Mouse (Mus musculus) cerebellum, adult 11 months (tissue): ENCODE results near the gene Abhd2.
"Not testable (repeated sequence)": the region's sequence is repeated elsewhere in the genome, so short reads cannot be mapped to it uniquely, and the experiment has no call there.

Experiments used
- DNase-seq: peaks from one replicate; pipeline ENCODE4 v3.0.0; 2022

Gene Abhd2

GRCm38 (mm10) chr7:79267690-79268388 is 5.2 kb upstream of the Abhd2 start:
- DNase-seq, result no peak

GRCm38 (mm10) chr7:79268897-79269296 is 4.1 kb upstream of the Abhd2 start:
- DNase-seq, result no peak

- no peak for DNase-seq
These were observed 3.6 kb upstream of the Abhd2 start for GRCm38 (mm10) chr7:79269411-79269810.

GRCm38 (mm10) chr7:79269866-79270265 is 3.1 kb upstream of the Abhd2 start:
- DNase-seq, result no peak

GRCm38 (mm10) chr7:79270961-79271387 is 2.0 kb upstream of the Abhd2 start:
- DNase-seq, result no peak

DNA sequence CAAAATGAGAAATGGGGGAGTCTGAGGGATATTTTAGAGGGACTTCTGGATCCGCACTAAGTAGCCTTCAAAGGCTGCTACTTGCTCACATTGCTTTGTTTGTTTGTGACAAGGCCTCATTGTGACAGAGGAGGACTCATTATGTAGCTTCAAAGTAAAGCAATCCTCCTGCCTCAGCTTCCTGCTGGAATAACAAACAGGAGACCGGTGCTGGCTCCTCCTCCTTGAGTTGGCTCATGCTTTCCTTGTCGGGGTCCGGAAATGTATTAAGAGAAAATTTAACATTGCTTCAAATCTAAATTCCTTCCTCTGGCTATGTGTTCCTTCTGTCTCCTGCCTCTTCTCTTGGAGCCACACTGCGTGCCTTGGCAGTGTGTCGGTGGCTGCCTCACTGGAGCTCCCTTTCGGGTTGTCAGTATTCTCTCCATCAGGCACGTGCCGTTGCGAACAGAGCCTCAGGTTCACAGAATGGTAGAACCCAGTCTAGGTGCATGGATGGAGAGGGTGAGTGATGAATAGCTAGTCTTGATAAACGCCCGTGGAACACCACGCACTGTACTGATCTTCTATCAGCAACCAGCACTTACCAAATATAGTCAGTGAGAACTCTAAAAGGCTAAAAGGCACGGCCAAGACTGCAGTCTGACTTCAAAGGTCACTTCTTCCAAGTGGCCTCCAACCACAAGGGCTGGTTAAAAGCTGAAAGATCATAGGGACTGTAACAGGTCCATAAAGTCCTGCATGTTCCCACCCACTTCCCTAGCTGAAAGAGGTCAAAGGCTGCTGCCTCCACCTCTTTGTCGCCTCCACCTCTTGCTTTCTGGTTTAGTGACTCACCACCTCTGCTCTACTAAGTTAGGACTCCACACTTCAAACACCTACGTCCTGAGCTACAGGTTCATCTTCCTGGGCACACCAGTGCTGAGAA is 874 bp upstream of the Abhd2 start:
- no peak for DNase-seq

DNA sequence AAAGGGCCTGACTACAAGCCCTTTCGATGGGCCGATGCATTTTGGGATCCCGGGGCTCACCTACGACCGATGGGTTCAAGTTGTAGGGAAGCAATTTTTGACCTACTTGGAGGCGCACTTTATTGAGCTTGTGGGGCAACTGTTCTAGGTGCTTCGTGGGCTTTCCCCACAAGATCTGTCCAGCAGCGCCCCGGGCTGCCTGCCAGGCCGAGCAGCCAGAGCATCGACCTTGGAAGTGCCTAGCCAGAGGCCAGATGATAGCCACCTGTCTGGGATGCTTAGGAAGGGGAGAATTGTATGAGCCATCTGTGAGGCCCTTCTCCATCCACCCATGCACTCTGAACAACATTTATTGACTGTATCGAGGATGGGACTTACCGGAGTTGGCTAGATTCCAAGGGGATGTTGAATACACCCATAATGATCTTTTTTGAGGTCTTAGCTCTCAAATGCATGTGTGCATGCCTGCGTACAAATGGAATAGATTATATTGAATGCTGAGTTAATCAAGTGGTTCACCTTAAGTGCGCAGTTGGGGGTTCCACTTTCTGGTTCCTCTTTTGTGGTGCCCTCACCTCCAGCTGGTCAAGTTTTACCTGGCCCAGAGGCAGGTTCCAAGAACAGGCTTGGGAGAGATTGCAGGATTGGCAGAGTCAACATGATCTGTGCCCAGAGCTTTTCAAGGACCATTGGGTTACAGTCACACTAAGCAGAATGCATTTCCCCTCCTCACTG is 906 bp downstream of the Abhd2 start:
- DNase-seq, result peak; percentile 57

- no peak for DNase-seq
These were observed 1.5 kb downstream of the Abhd2 start for GRCm38 (mm10) chr7:79274473-79275010.

- DNase-seq, result no peak
These were observed 2.3 kb downstream of the Abhd2 start for GRCm38 (mm10) chr7:79275345-79275744.

- no peak for DNase-seq
These were observed 5.4 kb downstream of the Abhd2 start for GRCm38 (mm10) chr7:79278432-79278831.

DNA sequence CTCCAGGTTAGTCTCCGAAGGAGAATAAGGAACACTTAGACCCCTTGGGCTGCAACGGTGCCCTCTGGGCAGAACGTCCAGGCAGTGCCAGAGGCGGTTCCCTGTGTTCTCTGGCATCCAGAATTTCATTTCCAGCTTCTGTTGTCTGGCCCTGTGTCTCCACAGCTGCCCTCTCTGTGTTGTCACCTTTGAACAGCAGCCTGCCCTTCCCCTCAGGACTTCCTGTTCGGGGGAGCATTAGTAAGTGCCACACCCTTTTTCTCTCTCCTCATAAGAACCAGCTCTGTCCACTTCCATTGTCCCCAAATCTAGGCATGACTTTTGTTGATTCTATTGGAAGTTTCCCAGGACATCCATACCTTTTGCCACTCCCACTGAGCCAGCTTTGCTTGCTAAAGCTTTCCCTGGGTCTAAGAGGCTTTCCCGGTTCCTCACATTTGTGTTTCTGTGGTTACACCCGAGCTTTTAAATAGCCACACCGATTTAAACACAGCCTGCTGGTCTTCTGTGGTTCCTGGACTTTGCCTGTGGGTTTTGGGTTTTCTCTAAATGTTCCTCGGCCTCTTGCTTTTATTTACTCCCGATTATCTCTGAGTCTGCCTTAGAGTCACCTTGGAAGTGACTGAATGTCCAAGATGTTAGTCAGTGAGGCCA is 6.5 kb downstream of the Abhd2 start:
- DNase-seq, result no peak

DNA sequence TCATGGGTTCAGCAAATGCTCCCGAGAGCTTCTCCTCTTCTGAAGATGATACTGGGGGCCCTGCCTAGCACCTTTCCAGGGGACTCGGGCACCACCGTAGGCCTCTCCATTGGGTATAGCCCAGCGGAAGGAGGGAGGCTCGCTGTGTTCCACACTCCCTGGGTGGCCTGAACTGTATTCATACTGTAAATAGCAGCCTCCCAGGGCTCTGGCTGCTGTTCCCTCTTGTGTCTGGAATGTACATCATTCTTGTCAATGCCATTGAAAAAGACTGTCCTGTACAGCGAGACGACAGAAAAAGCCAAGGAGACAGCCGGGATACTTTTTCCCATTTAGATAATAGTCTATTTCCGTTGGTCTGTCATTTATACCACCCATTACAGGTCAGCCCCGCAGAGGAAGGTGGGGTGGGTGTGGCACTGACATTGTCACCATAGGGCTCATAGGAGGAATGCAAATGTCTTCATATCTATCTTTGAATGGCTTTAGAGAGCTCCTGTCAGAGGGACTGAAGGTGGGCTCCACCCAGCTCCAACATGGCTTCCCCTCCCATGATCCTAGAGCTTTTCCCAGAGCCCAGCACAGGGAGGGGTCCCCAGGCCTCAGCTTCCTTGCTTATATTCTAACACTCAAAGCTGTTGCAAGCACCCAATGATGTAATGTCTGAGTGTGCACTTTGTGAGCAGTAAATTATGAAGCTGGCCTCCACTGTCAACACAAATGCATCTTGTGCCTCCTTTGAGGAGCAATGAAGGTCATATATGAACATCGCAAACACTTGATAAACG is 10.1 kb downstream of the Abhd2 start:
- no peak for DNase-seq

DNA sequence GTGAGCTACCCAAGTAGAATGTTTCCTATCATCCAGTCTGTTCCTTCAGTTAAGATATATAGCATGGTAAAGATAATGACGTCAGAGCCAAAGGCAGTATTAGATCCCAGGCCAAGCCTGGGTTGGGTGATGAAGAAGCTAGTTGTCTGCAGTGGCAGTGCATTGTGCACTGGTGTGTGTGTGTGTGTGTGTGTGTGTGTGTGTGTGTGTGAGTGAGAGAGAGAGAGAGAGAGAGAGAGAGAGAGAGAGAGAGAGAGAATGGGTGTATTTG is 10.6 kb downstream of the Abhd2 start:
- DNase-seq, result not testable (repeated sequence)

DNA sequence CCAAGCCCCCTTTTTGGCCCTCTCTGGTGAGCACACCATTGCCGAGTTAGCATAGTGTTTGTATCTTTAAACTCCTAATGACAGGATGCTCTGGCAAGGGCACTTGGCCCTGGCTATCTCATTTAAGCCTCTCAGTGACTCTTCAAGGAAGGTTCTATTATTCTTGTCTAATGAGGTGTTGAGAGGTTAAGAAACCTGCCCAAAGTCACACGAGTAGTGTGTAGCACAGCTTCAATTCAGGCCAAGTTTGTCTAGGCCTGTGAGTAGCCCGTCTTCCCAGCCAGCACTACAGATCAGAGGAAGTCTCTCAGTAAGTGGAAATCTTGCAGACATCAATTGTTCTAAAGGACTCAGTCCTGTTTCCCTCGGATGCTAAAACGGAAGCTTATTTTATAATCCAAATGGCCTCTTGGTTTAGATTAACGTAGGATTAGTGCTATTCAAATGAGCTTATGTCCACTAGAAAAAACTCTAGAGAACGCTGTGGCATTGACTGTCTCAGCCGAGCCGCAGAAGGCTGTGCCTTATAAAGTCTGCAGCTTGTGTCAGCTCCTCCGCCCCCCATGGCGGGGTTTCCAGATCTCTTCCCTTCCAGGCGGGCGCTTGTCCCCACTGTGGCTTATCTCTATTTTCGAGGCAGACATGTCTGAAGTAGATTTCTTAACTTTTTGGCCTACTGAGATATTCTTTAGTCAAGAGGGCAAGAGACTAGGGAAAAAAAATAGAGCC is 11.3 kb downstream of the Abhd2 start:
- DNase-seq, result no peak

DNA sequence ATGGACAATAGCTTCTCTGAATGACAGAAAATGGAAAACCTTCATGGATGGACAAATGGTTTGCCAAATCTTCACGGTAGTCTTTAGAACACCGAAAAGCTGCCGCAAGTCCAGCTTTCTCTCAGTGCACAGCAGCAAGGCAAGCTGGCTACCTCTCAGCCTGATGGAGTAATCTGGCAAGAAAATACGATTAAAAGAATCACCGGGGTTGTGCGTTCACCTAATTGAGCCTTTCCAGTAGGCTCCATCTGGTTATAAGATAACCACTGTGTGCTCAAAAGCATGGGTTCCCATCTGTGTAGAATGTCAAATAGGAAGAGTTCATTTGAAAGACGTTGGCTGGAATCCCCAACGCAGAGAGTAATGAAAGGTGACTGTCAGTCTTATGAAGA is 11.9 kb downstream of the Abhd2 start:
- no peak for DNase-seq

- DNase-seq, result no peak
These were observed 12.4 kb downstream of the Abhd2 start for GRCm38 (mm10) chr7:79285408-79285807.

- DNase-seq, result no peak
These were observed 14.2 kb downstream of the Abhd2 start for GRCm38 (mm10) chr7:79287226-79287625.

- DNase-seq, result no peak
These were observed 14.9 kb downstream of the Abhd2 start for GRCm38 (mm10) chr7:79287928-79288327.

DNA sequence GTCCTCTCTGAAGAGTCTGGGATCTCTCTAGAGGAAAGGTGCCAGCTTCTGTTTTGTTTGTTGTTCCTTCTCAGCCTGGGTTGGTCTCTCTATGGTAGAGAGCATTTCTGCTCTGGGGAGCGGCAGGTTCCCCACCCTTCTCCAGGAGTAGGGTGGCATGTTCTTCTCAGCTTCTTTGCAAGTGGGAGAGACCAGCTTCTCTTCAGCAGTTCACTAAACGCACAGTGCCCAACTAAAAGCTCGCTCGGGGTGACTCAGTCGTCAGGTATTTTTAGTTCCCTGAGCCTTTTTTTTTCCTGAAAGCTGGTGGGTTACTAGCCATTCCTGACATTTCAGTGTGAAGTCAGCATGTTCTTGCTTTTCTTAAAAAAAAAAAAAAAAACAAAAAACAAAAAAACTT is 15.4 kb downstream of the Abhd2 start:
- DNase-seq, result no peak

GRCm38 (mm10) chr7:79293605-79294232 is 20.7 kb downstream of the Abhd2 start:
- no peak for DNase-seq

GRCm38 (mm10) chr7:79294449-79294980 is 21.5 kb downstream of the Abhd2 start:
- no peak for DNase-seq
